ENCODE assay signal across 8 mouse cellular contexts in the genomic region with DNA sequence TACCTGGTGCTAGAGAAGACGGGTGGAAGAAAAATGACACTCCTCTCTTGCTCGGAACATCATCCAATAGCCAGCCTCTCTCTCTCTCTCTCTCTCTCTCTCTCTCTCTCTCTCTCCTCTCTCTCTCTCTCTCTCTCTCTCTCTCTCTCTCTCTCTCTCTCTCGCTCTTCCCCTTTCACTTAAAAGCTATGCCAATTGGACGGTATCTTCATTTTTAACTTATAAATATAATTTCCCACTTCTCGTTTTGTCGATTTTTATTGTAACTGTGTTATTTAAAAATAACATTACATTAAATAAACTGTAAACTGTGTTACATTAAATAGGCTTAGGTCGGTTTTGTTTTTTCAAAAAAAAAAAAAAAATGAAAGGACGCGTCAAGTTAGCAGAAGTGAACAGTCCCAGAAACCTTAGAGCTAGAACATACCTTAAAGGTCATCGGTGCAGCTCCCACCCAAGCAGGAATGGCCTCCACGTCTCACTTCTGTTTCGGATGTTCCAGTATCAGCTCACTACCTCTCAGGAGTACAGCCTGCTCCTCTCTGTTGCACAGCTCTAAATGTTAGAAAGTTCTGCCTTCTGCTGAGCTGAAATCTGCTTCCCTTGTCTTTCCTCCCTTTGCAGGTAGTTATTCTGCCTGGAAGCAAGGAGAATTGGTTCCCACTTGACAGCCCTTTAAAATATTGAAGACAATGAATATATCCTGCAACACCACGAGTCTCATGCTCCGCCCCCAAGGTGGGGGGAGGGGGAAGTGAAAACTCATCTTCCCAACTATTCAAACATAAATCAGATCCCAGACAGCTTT. TPM values are rescaled to one million over a fixed set of nuclear protein-coding genes. Genes with fewer than 3 reads are reported as not detected.
DNase-seq lines count a peak whose midpoint lies in the region; ATAC-seq and TF ChIP-seq lines count a peak whose summit lies in the region.

A gene (minus strand): TSS at position 682 of the 808 bp plus-strand sequence.

- no peak for TF ChIP-seq POLR2A in limb, embryonic 14.5 days (IDR thresholded peaks at IDR 0.05; ENCODE audit: borderline replicate concordance, extremely low read depth, insufficient read depth, insufficient read length)

- no peaks in the 10 kb centered on the region for H3K9me3 ChIP-seq in limb, embryonic 14.5 days (ENCODE audit: control insufficient read depth, low read length)
- no peaks in the 10 kb centered on the region for H3K9me3 ChIP-seq in midbrain, postnatal 0 days (ENCODE audit: low read length)

- H3K27ac ChIP-seq in limb, embryonic 14.5 days (replicated peaks; ENCODE audit: low read depth, low read length): peak within 1 kb of the TSS; percentile 85
- H3K27ac ChIP-seq in midbrain, postnatal 0 days (ENCODE audit: low read depth, low read length): peak within 1 kb of the TSS; percentile 94

- H3K4me1 ChIP-seq in limb, embryonic 14.5 days (ENCODE audit: control insufficient read depth, insufficient read depth, low read length): peaks cover 9% of the 10 kb centered on the region
- H3K4me1 ChIP-seq in midbrain, postnatal 0 days (ENCODE audit: insufficient read depth, low read length): peaks cover 4% of the 10 kb centered on the region; the same call in 1 of the 2 replicates

- no peak for TF ChIP-seq CTCF in midbrain, postnatal 0 days (IDR thresholded peaks at IDR 0.05)

- H3K27me3 ChIP-seq in limb, embryonic 14.5 days (ENCODE audit: control insufficient read depth, insufficient read depth, low read length): no peaks in the 10 kb centered on the region
- H3K27me3 ChIP-seq in midbrain, postnatal 0 days (ENCODE audit: insufficient read depth, low read length): no peaks in the 10 kb centered on the region

- H3K36me3 ChIP-seq in limb, embryonic 14.5 days (ENCODE audit: control insufficient read depth, insufficient read depth, low read length): no peaks in the 10 kb centered on the region
- H3K36me3 ChIP-seq in midbrain, postnatal 0 days (ENCODE audit: insufficient read depth, low read length): no peaks in the 10 kb centered on the region

- H3K9ac ChIP-seq in limb, embryonic 14.5 days (ENCODE audit: low read depth, low read length, severe bottlenecking): peak within 1 kb of the TSS; percentile 97
- H3K9ac ChIP-seq in midbrain, postnatal 0 days (replicated peaks; ENCODE audit: low read length, poor library complexity, severe bottlenecking): peak within 1 kb of the TSS; percentile 98

- H3K4me3 ChIP-seq in limb, embryonic 14.5 days (replicated peaks; ENCODE audit: low read length): peak within 1 kb of the TSS; percentile 91
- peak within 1 kb of the TSS; percentile 94 for H3K4me3 ChIP-seq in midbrain, postnatal 0 days (ENCODE audit: low read depth, low read length)

- peak within 1 kb of the TSS; percentile 66 for H3K4me2 ChIP-seq in limb, embryonic 14.5 days (replicated peaks; ENCODE audit: low read depth, low read length, severe bottlenecking)
- peak within 1 kb of the TSS; percentile 49 for H3K4me2 ChIP-seq in midbrain, postnatal 0 days (ENCODE audit: low read depth, low read length, poor library complexity, severe bottlenecking)

- no peak for ATAC-seq in limb, embryonic 14.5 days (ENCODE audit: low FRiP score, low read depth)
- no peak for ATAC-seq in midbrain, postnatal 0 days (ENCODE audit: low FRiP score)

- 1% methylated on average over 14 of the region's 14 CpGs for WGBS in limb, embryonic 14.5 days
- under 1% methylated on average over 14 of the region's 14 CpGs for WGBS in midbrain, postnatal 0 days

- DNase-seq in B cell, adult 2 months: peak; percentile 40 to 48
- peak; percentile 56 for DNase-seq in adipocyte (ENCODE audit: low spot score)
- peak; percentile 73 for DNase-seq in embryo, embryonic 9.5 days (ENCODE audit: extremely low spot score)
- DNase-seq in heart, adult 18-20 months: peak; percentile 8 to 33
- DNase-seq in kidney, adult 11 months: peak; percentile 26
- DNase-seq in limb, embryonic 14.5 days (ENCODE audit: low spot score): peak; percentile 40
- peak; percentile 21 for DNase-seq in midbrain, postnatal 0 days (ENCODE audit: low spot score)
- DNase-seq in yolk sac, embryonic 10.5 days (ENCODE audit: low spot score): peak; percentile 50

RNA-seq across cellular contexts. Expression of the gene that starts here (rescaled TPM):
- total RNA-seq in heart, adult 18-20 months (2021): 10 to 100 TPM; 39.7 to 40.2 TPM
- polyA plus RNA-seq in limb, embryonic 14.5 days (2012; rRNA removed): 41.4 and 42.2 TPM in 2 replicates
- polyA plus RNA-seq in limb, embryonic 14.5 days (2014; fragmentation: Nextera tagmentation; extraction: Ambion mirVana): 84.2 and 87.7 TPM in 2 replicates
- total RNA-seq in midbrain, postnatal 0 days (2014; rRNA removed): 89.2 and 107 TPM in 2 replicates
- polyA plus RNA-seq in midbrain, postnatal 0 days (2015; fragmentation: Nextera tagmentation; extraction: Ambion mirVana): 74.4 and 87.9 TPM in 2 replicates

Comparison
In these comparisons a context has a peak if more than half of its experiments do, and no peak if none do; other contexts are left out.
1. DNase-seq: peak in every context shown above with its lines; median percentile 73 in embryo, embryonic 9.5 days; 56 in adipocyte; 50 in yolk sac, embryonic 10.5 days; 44 in B cell, adult 2 months; 40 in limb, embryonic 14.5 days; 26 in kidney, adult 11 months; 21 in midbrain, postnatal 0 days; 20 in heart, adult 18-20 months.